Mouse (Mus musculus): ENCODE data around the gene Cttnbp2nl.

Cttnbp2nl gene

DNA sequence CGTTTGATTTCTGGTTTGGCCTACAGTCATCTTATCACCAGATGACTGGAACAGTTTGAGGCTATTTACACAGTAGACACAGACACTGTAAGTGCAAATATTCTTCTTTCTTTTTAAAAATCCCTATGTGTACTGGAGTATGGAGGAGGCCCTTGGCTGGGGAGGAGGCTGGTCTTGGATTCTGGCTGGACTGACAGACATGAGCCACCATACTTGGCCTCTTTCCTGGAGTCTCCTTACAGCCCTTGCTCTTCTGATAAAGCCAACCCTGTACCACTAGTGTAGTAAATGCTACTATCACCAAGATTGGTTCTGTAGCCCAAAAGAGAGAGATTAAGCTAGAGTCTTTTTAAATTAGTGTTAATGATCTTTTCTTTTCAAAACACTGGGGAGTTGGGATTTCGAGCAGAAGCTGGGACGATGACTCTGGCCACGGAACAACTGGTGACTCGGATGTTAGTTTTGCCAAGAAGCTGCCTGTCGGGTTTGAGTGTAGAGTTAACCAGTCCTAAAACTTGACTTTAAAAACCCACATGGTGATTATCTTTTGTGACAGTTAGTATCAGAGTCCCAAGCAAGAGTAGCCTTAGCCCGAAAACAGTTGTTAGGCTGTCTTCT is 40.1 kb downstream of the Cttnbp2nl start:
- DNase-seq = no peak

- no peak for DNase-seq
Measured at GRCm38 (mm10) chr3:105011883-105012282, 41.1 kb downstream of the Cttnbp2nl start.

GRCm38 (mm10) chr3:105010681-105011339 is 42.1 kb downstream of the Cttnbp2nl start:
- no peak for DNase-seq

GRCm38 (mm10) chr3:105008070-105008469 is 44.9 kb downstream of the Cttnbp2nl start:
- no peak for DNase-seq

DNA sequence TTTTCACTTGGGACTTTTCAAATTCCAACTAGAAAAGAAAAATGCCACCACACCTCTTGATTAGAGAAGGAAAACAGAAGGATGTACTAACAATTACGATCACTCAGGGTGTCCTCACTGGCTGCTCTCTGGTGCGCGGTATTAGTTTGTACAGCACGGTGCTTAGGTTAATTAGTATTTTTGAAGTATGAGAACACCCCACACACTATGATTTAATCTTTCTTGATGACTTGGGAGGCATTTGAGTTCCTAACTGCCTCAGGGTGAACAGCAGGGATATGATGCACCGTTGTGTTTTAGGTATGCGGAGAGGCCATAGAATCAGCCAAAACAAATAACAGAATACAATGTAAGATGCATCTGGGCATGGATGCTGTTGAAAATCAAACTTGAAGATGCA is 46.8 kb downstream of the Cttnbp2nl start:
- DNase-seq = no peak

GRCm38 (mm10) chr3:105005561-105006065 is 47.3 kb downstream of the Cttnbp2nl start:
- no peak for DNase-seq

DNA sequence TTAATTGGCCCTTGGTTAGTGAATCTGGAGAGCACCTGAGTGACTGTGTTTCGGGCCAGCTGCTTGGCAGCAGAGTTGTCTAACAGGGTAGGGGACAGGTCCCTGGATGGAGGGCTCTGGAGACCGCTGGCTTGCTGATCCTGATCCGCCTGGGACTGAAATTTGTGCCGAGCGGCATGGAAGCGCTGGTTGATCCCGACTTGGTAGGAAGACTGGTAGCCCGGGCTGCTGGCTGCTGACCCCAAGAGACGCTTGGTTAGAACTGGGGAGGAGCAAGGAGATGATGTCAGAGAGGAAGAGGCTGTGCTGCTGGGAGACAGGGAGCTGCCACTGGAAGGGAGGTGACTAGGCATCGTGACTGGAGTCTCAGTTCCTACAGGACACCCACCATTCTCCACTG is 47.9 kb downstream of the Cttnbp2nl start:
- no peak for DNase-seq

- no peak for DNase-seq
Measured at GRCm38 (mm10) chr3:105003960-105004463, 48.9 kb downstream of the Cttnbp2nl start.

DNA sequence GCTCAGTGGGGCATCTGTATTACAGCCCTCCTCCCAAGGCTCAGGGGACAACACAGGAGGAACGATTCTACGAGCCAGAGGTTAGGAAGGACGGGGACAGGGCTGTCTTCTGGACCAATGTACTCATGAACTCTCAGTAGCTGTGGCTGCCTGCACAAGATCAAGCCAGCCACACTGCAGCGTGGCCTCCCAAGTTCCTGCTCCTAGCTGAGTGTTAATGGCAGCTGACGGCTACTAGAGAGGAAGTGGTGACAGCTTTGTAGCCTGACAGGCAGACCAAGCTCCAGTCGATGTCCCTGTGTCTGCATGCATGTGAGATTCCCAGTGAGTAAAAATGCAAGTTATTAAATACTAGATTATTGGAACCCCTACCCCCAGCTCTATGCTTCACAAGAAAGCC is 51.6 kb downstream of the Cttnbp2nl start:
- DNase-seq = no peak

- no peak for DNase-seq
Measured at GRCm38 (mm10) chr3:105000561-105000960, 52.4 kb downstream of the Cttnbp2nl start.

GRCm38 (mm10) chr3:104997563-104997962 is 55.4 kb downstream of the Cttnbp2nl start:
- no peak for DNase-seq

- no peak for DNase-seq
Measured at GRCm38 (mm10) chr3:104995707-104996106, 57.2 kb downstream of the Cttnbp2nl start.

DNA sequence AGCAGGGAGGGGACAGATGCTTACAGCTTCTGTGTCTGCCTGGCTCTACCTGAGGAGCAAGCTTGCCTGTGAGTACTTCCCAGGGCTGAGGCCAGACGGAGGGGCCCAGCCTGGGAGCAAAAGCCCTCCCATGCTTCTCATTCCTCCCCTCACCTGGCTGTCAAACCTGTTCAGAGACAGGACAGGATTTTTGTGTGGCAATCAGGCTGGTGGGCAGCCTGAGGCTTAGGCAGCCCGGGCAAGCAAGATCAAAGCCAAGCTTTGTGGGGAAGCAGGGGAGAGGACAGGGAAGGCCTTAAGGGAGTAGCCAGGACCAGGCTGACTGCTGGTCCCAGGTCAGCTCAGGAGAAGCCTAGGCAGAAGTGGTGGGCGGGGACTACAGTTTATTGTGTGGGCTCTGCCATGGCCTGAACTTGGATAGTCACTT is 58.5 kb downstream of the Cttnbp2nl start:
- DNase-seq = no peak

GRCm38 (mm10) chr3:104993800-104994199 is 59.1 kb downstream of the Cttnbp2nl start:
- no peak for DNase-seq

DNA sequence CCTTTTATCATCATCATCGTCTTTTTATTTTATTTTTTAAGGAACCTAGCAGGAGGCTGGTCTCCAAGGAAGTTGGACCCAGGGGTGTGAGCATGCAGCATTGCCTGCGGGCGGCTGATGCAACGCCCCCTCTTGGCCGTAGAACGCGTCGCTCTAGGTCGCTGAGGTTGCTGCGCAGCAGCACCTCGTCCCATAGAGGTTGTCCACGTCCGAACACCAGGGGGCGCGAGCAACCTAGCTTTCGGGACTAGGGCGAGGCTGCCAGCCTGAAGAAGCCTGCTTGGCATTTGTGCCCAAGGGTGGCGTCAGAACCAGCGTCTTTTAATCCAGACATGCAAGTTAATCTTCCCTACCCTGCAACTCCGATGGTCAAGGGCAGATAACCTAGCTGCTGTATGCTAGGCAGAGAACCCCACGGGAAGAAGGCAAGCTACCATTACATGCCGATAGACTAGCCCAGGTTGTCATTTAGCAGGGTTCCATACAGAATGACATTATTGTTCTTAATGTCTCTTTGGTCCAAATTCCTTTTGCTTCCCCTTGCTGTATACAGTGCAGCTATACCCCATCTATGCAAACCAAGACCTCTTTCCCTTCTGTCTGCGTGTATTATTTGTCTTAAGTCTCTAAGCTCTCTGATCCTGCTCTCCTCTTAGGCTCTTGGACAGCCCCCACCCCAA is 60.1 kb downstream of the Cttnbp2nl start:
- peak; percentile 80 to 83 for DNase-seq

- DNase-seq = no peak
Measured at GRCm38 (mm10) chr3:104991703-104992102, 61.2 kb downstream of the Cttnbp2nl start.

DNA sequence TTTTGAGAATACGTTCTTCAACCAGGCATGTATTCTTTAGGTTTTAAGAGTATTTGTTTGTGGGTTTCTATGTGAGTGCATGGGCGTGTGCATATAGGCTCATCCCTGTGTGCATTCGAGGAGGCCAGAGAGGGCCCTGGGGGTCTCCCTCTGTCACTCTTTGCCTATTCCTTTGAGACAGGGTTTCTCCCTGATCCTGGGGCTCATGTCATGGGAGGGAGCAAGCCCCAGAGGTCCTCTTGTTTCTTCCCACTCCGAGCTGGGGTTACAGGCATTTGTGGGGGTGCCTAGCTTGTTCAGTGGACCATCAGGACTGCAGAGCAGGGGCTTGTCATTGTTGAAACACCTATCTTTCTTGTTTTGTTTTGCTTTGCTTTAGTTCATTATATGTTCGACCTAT is 65.1 kb downstream of the Cttnbp2nl start:
- DNase-seq = no peak

DNA sequence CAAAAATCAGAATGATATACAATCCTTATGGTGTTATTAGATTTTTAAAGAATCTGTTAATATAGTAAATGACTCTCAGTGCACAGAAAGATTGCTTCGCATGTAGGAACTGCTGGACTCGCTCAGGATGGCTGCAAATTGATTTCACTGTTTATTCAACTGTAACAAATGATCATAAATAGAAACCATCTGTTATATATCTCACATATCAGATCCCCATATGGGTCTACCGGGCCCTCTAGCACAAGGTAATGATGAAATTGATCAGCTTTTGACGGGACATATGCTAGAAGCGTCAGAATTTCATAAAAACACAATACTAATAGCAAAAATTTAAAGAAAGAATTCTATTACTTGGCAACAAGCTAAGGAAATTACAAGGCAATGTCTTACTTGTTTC is 73.2 kb downstream of the Cttnbp2nl start:
- no peak for DNase-seq

DNA sequence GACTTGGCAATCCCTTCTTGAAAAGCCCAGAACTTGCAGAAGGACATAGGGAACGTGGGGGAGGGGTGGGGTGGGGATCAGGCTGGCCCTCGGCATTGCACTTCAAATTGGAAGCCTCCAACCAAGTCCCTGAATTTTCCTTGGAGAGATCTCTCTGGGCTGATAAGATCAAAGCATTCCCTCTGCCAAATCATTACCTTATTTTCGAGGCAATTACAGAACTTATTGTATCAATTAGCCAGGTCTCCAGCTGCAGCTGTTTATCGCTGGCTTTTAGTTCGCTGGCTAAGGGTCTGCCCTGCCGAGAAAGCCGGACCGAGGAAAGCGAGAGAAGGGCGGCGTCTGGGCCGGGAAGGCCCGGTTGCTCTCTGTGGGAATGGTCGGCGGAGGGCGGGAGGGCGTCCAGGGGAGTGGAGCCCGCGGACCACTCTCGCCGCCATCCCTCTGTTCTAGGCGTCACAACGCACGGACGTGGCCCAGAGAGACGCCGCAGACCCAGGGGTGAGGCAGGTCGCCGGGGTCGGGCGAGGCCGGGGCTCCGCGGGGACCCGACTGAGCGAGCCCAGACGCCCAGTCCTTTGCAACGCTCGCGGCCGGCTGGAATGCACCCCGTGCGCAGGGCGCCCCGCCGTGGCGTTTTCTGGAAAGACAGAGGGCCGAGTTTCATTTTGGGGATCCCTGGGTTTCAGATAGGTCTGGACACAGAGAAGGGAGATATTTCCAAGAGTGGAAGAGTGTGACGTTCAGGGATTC is 85.2 kb downstream of the Cttnbp2nl start:
- peak; percentile 73 to 80 for DNase-seq

- DNase-seq = no peak
Measured at GRCm38 (mm10) chr3:104965991-104966554, 86.9 kb downstream of the Cttnbp2nl start.

DNA sequence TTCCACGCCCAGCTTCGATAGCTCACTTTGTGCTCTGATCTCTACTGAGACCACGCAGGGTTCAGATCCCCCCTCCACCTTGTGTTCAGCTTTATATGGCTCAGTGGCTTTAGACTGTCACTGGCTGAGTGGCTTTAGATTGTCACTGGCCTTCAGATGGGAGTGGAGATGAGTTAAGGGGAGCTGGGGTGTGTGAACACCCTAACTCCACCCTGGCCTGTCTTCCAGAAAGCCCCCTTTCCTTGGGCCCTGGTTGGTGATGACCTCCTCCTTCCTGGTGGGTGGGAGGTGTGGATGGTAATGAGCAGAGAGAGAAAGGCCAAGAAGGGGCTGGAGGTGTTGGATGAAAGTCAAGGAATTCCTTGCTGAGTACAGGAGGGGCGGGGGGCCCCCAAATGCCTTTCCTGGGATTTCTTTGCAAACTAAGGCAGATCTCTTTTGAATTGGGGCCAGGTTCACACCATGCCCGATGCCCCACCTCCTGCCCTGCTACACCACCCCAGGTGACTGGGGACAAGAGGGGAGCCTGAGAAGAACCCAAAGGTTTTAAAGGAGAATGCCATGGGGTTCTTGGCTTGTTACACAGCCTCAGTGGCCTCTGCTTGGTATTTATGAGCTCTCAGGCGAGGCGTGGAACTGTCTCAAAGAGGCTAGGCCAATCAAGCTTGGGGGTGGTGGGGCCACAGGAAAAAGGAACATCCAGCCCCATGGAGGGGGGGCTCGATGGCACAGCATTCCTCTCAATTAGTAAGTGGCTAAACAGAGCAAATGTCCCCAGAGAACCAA is 87.7 kb downstream of the Cttnbp2nl start:
- no peak for DNase-seq
